Mouse (Mus musculus) ES-CJ7 (cell line): ENCODE results near the gene Rngtt.
"Not testable (repeated sequence)": the region's sequence is repeated elsewhere in the genome, so short reads cannot be mapped to it uniquely, and the experiment has no call there.

ENCODE experiments used
- DNase-seq: peaks from one replicate; pipeline ENCODE4 v3.0.0; 2011; ENCODE audit warnings: low read depth, low spot score

The Rngtt gene

DNA sequence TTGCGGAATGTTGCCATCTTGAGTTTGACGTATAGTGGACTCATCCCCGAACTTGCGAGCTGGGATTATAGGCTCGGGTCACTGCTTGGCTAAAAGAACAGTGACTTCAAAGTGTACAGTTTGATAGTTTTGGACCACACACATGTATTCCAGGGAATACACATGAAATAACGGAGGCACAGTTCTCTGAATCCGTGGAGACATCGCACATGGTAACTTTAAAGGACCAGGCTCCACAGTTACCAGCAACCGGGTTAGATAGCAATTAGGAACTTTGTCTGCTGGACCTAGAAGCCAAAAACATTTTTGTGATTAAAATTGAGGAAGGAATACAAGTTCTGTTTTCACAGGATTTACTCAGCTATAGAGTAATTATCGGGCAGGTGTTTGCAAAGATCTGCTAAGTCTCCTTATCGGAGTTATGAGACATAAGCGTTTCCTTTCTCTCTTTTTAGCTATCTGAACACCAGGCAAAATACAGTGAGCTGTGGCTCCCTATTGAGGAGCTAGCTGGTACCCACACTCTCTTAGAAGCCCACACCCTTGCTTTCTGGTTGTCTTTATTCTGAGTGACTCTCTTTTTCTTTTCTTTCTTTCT is 828 bp downstream of the Rngtt start:
- no peak for DNase-seq

GRCm38 (mm10) chr4:33314150-33314549 is 4.0 kb downstream of the Rngtt start:
- not testable (repeated sequence) for DNase-seq

- no peak for DNase-seq
Observed at GRCm38 (mm10) chr4:33315840-33316239, 5.7 kb downstream of the Rngtt start.

DNA sequence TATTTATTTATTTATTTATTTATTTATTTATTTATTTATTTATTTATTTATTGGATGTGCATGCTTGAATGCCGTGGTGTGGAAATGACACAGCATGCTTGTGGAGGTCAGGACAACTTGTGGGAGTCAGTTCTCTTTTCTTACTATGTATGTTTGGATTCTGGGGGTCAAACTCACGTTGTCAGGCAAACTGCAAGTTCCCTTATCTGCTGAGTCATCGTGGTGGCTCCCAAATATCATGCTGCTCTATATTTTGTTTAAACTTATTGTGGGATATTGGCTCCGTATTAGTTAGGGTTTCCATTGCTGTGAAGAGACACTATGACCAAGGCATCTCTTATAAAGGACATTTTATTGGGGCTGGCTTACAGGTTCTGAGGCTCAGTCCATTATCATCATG is 21.0 kb downstream of the Rngtt start:
- no peak for DNase-seq

- no peak for DNase-seq
Observed at GRCm38 (mm10) chr4:33332956-33333455, 22.9 kb downstream of the Rngtt start.

GRCm38 (mm10) chr4:33337999-33338398 is 27.9 kb downstream of the Rngtt start:
- DNase-seq: peak; percentile 73

- DNase-seq: no peak
Observed at GRCm38 (mm10) chr4:33342877-33343731, 33.0 kb downstream of the Rngtt start.

DNA sequence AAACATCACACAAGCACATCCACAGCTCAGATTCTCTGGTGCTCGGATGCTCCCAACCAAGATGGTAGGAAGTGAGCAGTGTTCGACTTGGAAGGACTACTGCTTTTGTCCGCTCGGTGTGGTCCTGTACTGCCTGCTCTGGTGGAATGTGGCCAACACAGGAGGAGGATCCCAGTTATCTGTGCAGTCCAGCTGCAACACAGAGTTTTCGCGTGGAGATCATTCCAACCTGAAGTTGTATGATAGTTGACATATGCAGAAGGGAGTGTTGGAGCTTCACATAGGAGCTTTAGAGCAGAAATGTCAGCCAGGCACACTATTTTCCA is 33.6 kb downstream of the Rngtt start:
- no peak for DNase-seq

GRCm38 (mm10) chr4:33363451-33363850 is 53.3 kb downstream of the Rngtt start:
- DNase-seq: peak; percentile 35

DNA sequence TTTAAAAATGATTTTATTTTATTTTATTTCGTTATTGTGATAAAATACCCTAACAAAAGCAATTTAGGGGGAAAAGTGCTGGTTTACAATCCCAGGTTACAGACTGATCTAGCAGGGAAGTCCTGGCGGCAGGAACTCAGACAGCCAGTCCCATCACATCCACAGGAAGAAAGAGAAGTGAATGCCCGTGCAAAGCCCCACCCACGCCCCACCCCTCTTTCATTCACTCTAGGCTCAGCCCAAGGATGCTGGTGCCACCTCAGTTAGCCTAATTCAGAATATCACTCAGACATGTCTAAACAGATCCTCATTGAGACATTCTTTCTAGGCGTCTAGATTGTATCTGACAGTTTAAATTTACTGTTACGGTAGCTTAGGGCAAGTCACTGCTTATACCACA is 64.8 kb downstream of the Rngtt start:
- peak; percentile 73 for DNase-seq

DNA sequence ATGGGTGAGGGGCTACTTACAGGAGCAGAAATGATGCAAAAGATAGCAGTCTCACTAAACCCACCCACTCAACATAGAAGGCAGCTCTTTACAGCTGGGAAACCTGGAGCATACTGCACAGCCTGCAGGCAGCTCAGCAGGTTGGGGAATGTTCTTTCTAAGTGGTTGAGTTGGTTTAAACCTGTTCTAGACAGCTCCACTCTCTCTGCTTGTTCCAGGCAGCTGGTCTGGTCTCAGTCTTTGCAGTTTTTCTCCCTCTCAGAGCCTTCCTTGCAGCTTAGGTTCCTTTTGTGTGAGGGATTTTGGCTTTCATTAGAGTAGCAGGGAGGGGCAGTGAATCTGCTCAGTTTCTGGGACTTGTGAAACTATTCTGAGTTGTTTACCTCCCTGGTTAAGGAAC is 67.5 kb downstream of the Rngtt start:
- peak; percentile 73 for DNase-seq

DNA sequence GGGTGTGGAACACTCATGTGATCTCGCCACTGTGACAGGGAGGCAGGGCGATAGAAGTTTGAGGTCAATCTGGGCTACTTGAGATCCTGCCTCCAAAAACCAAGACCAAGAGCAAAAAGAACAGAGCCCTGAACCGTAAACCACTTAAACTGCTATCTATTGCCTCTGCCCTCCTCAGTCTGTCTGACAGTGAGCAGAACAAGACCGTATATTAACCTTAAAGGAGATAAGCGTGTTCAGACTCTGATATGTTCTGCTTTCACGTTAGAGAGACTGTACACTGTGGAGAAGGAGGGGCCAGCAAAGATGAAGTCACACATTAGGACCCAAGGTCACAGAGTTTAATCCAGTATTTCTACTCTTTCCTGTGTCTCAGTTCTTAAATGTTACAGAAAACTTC is 68.8 kb downstream of the Rngtt start:
- DNase-seq: peak; percentile 15

DNA sequence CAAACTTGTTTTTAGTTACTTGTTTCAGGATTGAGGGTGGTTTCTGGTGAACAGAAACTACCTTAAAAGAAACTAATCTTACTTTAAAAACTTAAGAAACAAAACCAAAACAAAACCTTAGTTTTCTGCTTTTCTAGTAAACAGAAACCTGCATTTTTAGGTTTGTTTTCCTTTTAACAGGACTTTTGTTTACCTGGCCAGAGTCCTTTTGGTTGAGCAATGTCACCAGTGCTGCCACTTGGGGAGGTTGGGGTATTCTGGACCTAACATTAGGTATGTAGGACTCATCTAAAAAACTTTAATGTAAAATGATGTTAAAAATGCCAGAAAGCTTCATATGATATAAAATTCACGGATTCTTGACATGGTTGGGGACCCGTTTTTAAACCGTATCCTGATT is 78.8 kb downstream of the Rngtt start:
- DNase-seq: no peak

DNA sequence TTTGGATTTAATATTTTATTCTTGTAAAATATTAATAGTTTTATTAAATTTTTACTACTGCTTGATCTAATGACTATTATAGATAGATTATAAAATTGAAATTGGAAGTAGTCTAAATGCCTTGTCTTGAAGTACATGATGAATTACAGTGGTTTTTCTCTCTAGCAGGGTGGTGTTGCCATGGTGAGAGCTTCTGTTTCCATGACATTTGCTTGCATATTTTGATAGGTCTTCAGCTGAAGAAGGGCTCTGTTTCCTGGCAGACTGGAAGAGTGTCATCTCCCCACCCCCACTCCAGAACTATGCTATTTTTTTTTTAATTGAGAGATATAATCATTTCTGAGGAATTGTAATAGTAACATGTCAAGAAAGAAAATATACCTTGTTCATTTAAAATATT is 80.5 kb downstream of the Rngtt start:
- no peak for DNase-seq

GRCm38 (mm10) chr4:33393437-33393836 is 83.3 kb downstream of the Rngtt start:
- no peak for DNase-seq

GRCm38 (mm10) chr4:33396222-33397176 is 86.4 kb downstream of the Rngtt start:
- DNase-seq: peak; percentile 81

- no peak for DNase-seq
Observed at GRCm38 (mm10) chr4:33405723-33406293, 95.7 kb downstream of the Rngtt start.

DNA sequence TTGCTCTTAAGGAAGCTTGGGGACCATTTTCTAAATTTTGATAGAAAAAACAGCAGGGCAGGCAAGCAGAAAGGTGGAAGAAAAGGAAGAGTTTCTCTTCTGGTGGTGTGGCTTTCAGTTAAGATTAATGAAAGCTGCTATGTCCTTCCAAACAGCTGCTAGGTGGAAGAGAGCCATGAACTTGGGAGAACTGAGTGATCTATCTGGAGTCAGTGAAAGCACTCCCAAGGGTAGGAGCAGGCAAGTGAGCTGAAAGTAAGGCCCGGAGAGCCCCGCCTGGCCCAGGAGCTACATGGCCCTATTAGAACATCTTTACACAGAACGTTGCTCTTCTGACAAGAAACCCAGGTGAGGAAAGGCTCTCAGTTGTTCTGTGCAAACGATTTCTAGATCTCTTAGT is 103.7 kb downstream of the Rngtt start:
- DNase-seq: no peak

DNA sequence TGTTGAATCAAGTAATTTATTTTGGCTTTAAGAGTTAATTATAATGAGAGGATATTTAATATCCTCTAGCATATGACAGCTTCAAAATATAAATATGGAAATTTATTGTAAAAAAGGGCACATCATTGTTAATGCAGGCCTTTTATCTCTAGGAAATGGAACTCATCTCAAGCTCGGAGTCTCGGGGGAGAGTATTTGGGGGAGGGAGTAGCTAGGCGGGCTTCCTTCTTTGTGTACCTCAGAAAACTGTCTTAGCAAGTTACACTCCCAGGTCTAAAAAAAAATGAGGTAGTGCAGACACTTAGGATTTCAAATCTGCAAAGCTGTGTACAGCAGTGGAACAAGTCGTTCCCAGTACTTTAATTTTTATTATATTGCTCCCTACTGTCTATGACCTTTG is 104.7 kb downstream of the Rngtt start:
- DNase-seq: no peak

GRCm38 (mm10) chr4:33417391-33417790 is 107.3 kb downstream of the Rngtt start:
- DNase-seq: no peak

DNA sequence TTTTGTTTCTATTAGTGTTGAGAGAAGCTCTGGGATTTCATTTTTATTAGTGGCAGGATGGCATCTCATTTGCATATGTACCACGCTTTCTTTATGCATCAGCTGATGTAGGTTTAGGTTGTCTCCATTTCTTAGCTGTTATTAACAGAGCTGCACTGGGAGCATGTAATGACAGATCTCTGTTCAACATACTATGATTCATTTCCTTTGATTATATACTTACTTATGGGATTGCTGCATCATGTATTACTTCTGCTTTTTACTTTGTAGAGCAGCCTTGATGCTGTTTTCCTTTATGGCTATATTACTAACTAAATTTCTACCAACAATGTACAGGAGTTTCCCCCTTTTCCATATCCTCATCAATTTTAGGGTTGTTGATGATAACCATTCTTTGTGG is 109.5 kb downstream of the Rngtt start:
- DNase-seq: no peak

GRCm38 (mm10) chr4:33428856-33429255 is 118.7 kb downstream of the Rngtt start:
- no peak for DNase-seq
